Mouse (Mus musculus) brain, adult 10 weeks (tissue): ENCODE data around the gene Cyth3. TPM values are rescaled to one million over a fixed set of nuclear protein-coding genes. Genes with fewer than 3 reads are reported as not detected.

ENCODE experiments used
- polyA plus RNA-seq: library from polyadenylated mRNA; stranded (reverse); fragments of 350-450 nt; fragmentation: Illumina TruSeq; extraction: RNeasy Lipid Tissue Mini Kit (QIAGEN cat#74804); gene quantifications from one replicate; pipeline ENCODE4 v1.2.3, GENCODE M21; 2015; ENCODE audit warnings: low read depth, low replicate concordance

The Cyth3 gene
- polyA plus RNA-seq = 24.2 TPM

GRCm38 (mm10) chr5:143621893-143622622, at the start of gene Cyth3:
TSS of gene Cyth3 (plus strand) at chr5:143622447.

GRCm38 (mm10) chr5:143732180-143732891, 110.1 kb downstream of the Cyth3 start, which contains the start of gene Usp42:
TSS of gene Usp42 (minus strand) at chr5:143732280.

Other genes starting within 250 kb of the Cyth3 start
- gene Kdelr2, start 218.6 kb upstream of the Cyth3 start, polyA plus RNA-seq = 27.3 TPM
- 16.6 TPM for gene Daglb, start 157.9 kb upstream of the Cyth3 start, polyA plus RNA-seq
- 464 TPM for gene Rac1, start 94.4 kb upstream of the Cyth3 start, polyA plus RNA-seq
- 11.5 TPM for gene Usp42, start 109.8 kb downstream of the Cyth3 start, polyA plus RNA-seq
- gene Eif2ak1, start 195.3 kb downstream of the Cyth3 start, polyA plus RNA-seq = 43.3 TPM